Mouse (Mus musculus): ENCODE data around the gene Banf1. TPM values are rescaled to one million over a fixed set of nuclear protein-coding genes. Genes with fewer than 3 reads are reported as not detected.

The Banf1 gene
- polyA plus RNA-seq, 1 experiment from 2014 or later = 327 TPM

DNA sequence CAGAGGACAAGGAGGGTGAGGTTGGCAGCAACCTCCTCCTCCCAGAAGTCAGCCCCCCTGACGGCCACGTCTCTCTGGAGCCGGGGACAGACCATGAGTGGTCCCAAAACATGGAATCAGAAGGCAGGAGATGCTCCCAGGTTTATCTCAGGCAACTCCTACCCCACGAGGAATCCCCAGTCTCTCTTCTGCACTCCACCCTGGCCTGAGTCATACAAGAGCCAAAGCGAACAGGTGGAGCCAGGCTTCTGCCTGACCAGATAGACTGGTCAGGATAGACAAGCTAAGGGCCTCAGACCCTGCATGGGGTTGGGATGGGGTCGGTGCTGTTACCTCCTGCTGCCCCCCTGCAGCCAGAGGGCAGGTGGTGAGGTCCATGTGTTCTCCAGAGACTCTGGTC lies 18.9 kb downstream of the Banf1 start:
- no peaks in the 10 kb centered on the region for H3K27me3 ChIP-seq (ENCODE audit: control insufficient read depth, insufficient read depth, low read length)
- no peak overlapping the region for H3K4me3 ChIP-seq (ENCODE audit: low read depth, low read length)
- no peaks in the 10 kb centered on the region for H3K9me3 ChIP-seq (ENCODE audit: control insufficient read depth, low read length)
- no peak overlapping the region for H3K4me2 ChIP-seq (ENCODE audit: low read depth, low read length)
- no peaks in the 10 kb centered on the region for H3K4me1 ChIP-seq (ENCODE audit: control insufficient read depth, insufficient read depth, low read length)
- ATAC-seq (ENCODE audit: low read depth) = no peak
- H3K27ac ChIP-seq (ENCODE audit: low read depth, low read length) = no peak overlapping the region
- no peaks in the 10 kb centered on the region for H3K36me3 ChIP-seq (ENCODE audit: control insufficient read depth, insufficient read depth, low read length)
- no peak overlapping the region for H3K9ac ChIP-seq (replicated peaks; ENCODE audit: low read depth, low read length)
- 86% methylated on average over 6 of the region's 6 CpGs for WGBS

- H3K27me3 ChIP-seq (ENCODE audit: control insufficient read depth, insufficient read depth, low read length) = no peaks in the 10 kb centered on the region
- WGBS = 80% methylated on average over 6 of the region's 6 CpGs
- no peak overlapping the region for H3K9ac ChIP-seq (replicated peaks; ENCODE audit: low read depth, low read length)
- no peak for ATAC-seq (ENCODE audit: low read depth)
- H3K9me3 ChIP-seq (ENCODE audit: control insufficient read depth, low read length) = no peaks in the 10 kb centered on the region
- no peaks in the 10 kb centered on the region for H3K4me1 ChIP-seq (ENCODE audit: control insufficient read depth, insufficient read depth, low read length)
- no peaks in the 10 kb centered on the region for H3K36me3 ChIP-seq (ENCODE audit: control insufficient read depth, insufficient read depth, low read length)
- no peak overlapping the region for H3K4me3 ChIP-seq (ENCODE audit: low read depth, low read length)
- H3K4me2 ChIP-seq (ENCODE audit: low read depth, low read length) = no peak overlapping the region
- H3K27ac ChIP-seq (ENCODE audit: low read depth, low read length) = no peak overlapping the region
Observed at GRCm38 (mm10) chr19:5345297-5346131, 21.5 kb downstream of the Banf1 start.

- H3K36me3 ChIP-seq (ENCODE audit: control insufficient read depth, insufficient read depth, low read length) = no peaks in the 10 kb centered on the region
- H3K4me1 ChIP-seq (ENCODE audit: control insufficient read depth, insufficient read depth, low read length) = no peaks in the 10 kb centered on the region
- no peak overlapping the region for H3K27ac ChIP-seq (ENCODE audit: low read depth, low read length)
- H3K4me3 ChIP-seq (ENCODE audit: low read depth, low read length) = no peak overlapping the region
- H3K9ac ChIP-seq (replicated peaks; ENCODE audit: low read depth, low read length) = no peak overlapping the region
- ATAC-seq (ENCODE audit: low read depth) = no peak
- 92% methylated on average over 7 of the region's 7 CpGs for WGBS
- no peak overlapping the region for H3K4me2 ChIP-seq (ENCODE audit: low read depth, low read length)
- no peaks in the 10 kb centered on the region for H3K27me3 ChIP-seq (ENCODE audit: control insufficient read depth, insufficient read depth, low read length)
- no peaks in the 10 kb centered on the region for H3K9me3 ChIP-seq (ENCODE audit: control insufficient read depth, low read length)
Observed at GRCm38 (mm10) chr19:5341360-5341759, 25.6 kb downstream of the Banf1 start.

GRCm38 (mm10) chr19:5337975-5338374 lies 29.0 kb downstream of the Banf1 start:
- Histone ChIP-seq H3K4me2 (ENCODE audit: low read depth, low read length) (no peak overlapping the region), H3K4me3 (ENCODE audit: low read depth, low read length) (no peak overlapping the region), H3K9me3 (ENCODE audit: control insufficient read depth, low read length) (no peaks in the 10 kb centered on the region), H3K27me3 (ENCODE audit: control insufficient read depth, insufficient read depth, low read length) (no peaks in the 10 kb centered on the region), H3K9ac (replicated peaks; ENCODE audit: low read depth, low read length) (no peak overlapping the region), H3K4me1 (ENCODE audit: control insufficient read depth, insufficient read depth, low read length) (no peaks in the 10 kb centered on the region), H3K27ac (ENCODE audit: low read depth, low read length) (no peak overlapping the region), H3K36me3 (ENCODE audit: control insufficient read depth, insufficient read depth, low read length) (no peaks in the 10 kb centered on the region)
- 21% methylated on average over 5 of the region's 5 CpGs for WGBS
- no peak for ATAC-seq (ENCODE audit: low read depth)

DNA sequence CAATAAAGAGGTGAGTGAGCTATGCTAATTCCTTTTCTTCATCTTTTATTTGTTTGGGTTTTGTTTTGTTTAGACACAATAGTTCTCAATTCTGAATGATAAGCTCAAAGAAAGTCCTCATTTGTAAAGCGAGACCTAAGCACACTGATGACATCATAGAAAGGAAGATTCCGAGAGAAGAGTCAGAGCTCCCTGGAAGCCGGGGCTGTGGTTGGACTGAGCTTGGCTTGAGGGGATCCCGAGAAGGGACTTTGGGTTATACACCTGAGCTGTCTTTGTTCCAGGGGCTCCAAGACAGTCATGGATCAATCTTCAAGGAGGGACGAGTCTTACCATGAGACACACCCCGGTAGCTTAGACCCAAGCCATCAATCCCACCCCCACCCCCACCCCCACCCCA lies 31.5 kb downstream of the Banf1 start, which contains the start of gene Catsper1:
Gene Catsper1, plus strand, starts transcription at position 301 of the 400 bp plus-strand sequence.
- Histone ChIP-seq H3K4me3 (ENCODE audit: low read depth, low read length) (no peak within 1 kb of the TSS), H3K27me3 (ENCODE audit: control insufficient read depth, insufficient read depth, low read length) (no peaks in the 10 kb centered on the region)
- 89% methylated on average over 6 of the region's 6 CpGs for WGBS

GRCm38 (mm10) chr19:5334741-5335140 lies 32.2 kb downstream of the Banf1 start:
- no peak overlapping the region for H3K4me3 ChIP-seq (ENCODE audit: low read depth, low read length)
- no peaks in the 10 kb centered on the region for H3K9me3 ChIP-seq (ENCODE audit: control insufficient read depth, low read length)
- no peak overlapping the region for H3K4me2 ChIP-seq (ENCODE audit: low read depth, low read length)
- H3K9ac ChIP-seq (replicated peaks; ENCODE audit: low read depth, low read length) = no peak overlapping the region
- H3K27me3 ChIP-seq (ENCODE audit: control insufficient read depth, insufficient read depth, low read length) = no peaks in the 10 kb centered on the region
- H3K36me3 ChIP-seq (ENCODE audit: control insufficient read depth, insufficient read depth, low read length) = no peaks in the 10 kb centered on the region
- H3K27ac ChIP-seq (ENCODE audit: low read depth, low read length) = no peak overlapping the region
- H3K4me1 ChIP-seq (ENCODE audit: control insufficient read depth, insufficient read depth, low read length) = no peaks in the 10 kb centered on the region
- 83% methylated on average over 5 of the region's 5 CpGs for WGBS
- no peak for ATAC-seq (ENCODE audit: low read depth)

More for the DNA sequence above, 31.5 kb downstream of the Banf1 start, which contains the start of gene Catsper1:
- no peak for ATAC-seq (ENCODE audit: low read depth)
- no peak within 1 kb of the TSS for H3K27ac ChIP-seq (ENCODE audit: low read depth, low read length)
- H3K4me2 ChIP-seq (ENCODE audit: low read depth, low read length) = no peak within 1 kb of the TSS
- H3K9ac ChIP-seq (replicated peaks; ENCODE audit: low read depth, low read length) = no peak within 1 kb of the TSS
- no peaks in the 10 kb centered on the region for H3K36me3 ChIP-seq (ENCODE audit: control insufficient read depth, insufficient read depth, low read length)
- H3K4me1 ChIP-seq (ENCODE audit: control insufficient read depth, insufficient read depth, low read length) = no peaks in the 10 kb centered on the region
- H3K9me3 ChIP-seq (ENCODE audit: control insufficient read depth, low read length) = no peaks in the 10 kb centered on the region

GRCm38 (mm10) chr19:5327970-5328369 lies 39.0 kb downstream of the Banf1 start:
- ATAC-seq (ENCODE audit: low read depth) = no peak
- no peaks in the 10 kb centered on the region for H3K27me3 ChIP-seq (ENCODE audit: control insufficient read depth, insufficient read depth, low read length)
- no peaks in the 10 kb centered on the region for H3K9me3 ChIP-seq (ENCODE audit: control insufficient read depth, low read length)
- H3K4me2 ChIP-seq (ENCODE audit: low read depth, low read length) = no peak overlapping the region
- no peak overlapping the region for H3K4me3 ChIP-seq (ENCODE audit: low read depth, low read length)
- 73% methylated on average over 19 of the region's 19 CpGs for WGBS
- no peaks in the 10 kb centered on the region for H3K36me3 ChIP-seq (ENCODE audit: control insufficient read depth, insufficient read depth, low read length)
- no peak overlapping the region for H3K27ac ChIP-seq (ENCODE audit: low read depth, low read length)
- no peak overlapping the region for H3K9ac ChIP-seq (replicated peaks; ENCODE audit: low read depth, low read length)
- H3K4me1 ChIP-seq (ENCODE audit: control insufficient read depth, insufficient read depth, low read length) = no peaks in the 10 kb centered on the region

GRCm38 (mm10) chr19:5323801-5324200 lies 43.2 kb downstream of the Banf1 start:
- 72% methylated on average over 17 of the region's 17 CpGs for WGBS
- no peak for ATAC-seq (ENCODE audit: low read depth)

More at GRCm38 (mm10) chr19:5323801-5324200, 43.2 kb downstream of the Banf1 start:
- H3K9me3 ChIP-seq (ENCODE audit: control insufficient read depth, low read length) = no peaks in the 10 kb centered on the region
- H3K27me3 ChIP-seq (ENCODE audit: control insufficient read depth, insufficient read depth, low read length) = no peaks in the 10 kb centered on the region
- no peak overlapping the region for H3K4me2 ChIP-seq (ENCODE audit: low read depth, low read length)
- no peaks in the 10 kb centered on the region for H3K36me3 ChIP-seq (ENCODE audit: control insufficient read depth, insufficient read depth, low read length)
- no peak overlapping the region for H3K9ac ChIP-seq (replicated peaks; ENCODE audit: low read depth, low read length)
- H3K27ac ChIP-seq (ENCODE audit: low read depth, low read length) = no peak overlapping the region
- H3K4me3 ChIP-seq (ENCODE audit: low read depth, low read length) = no peak overlapping the region
- H3K4me1 ChIP-seq (ENCODE audit: control insufficient read depth, insufficient read depth, low read length) = no peaks in the 10 kb centered on the region

All from neural tube, embryonic 14.5 days (tissue).